Mouse (Mus musculus) thymus, postnatal 36 days (tissue): ENCODE measurements around the gene Tctex1d4.

Source experiments
- DNase-seq, 2 experiments: peaks; one replicate each; pipeline ENCODE4 v3.0.0; 2022; ENCODE audit warnings: mixed read lengths in 2 of 2

The Tctex1d4 gene

GRCm38 (mm10) chr4:117126675-117127290, at the start of gene Tctex1d4:
Tctex1d4 (plus strand) TSS chr4:117126794.
- DNase-seq = no peak

DNA sequence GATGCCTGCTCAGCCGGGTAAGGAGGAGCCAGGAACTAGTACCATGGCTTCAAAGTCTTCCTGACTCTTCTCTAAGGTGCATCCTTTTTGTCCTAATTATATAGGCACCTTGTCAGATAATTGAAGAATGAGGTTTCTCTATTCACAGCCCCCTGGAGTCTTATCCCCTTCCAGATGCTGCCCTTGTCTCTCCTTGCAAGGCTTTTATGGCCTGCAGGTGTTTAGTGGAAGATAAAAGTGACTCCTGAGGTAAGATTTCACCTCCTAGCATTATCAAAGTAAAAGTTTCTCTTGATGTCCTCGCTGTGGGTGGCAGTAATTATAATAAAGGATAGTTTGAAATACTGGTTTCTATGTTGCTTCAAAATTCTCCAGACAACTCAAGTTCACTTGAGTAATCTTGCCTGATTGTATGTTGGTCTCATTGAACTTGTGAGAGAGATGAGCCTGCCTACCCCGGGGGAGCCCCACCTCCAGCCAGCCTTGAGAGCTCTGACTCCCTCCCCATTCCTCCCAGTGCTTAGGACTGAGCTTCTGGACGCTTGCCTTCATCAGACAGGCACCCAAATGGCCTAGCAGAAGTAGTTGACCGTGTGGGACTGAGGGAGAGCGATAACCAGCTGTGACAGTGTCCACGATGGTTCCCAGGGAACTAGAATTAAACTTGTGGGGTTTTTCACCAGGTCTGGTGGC, 38.5 kb upstream of the Tctex1d4 start:
- DNase-seq = no peak

DNA sequence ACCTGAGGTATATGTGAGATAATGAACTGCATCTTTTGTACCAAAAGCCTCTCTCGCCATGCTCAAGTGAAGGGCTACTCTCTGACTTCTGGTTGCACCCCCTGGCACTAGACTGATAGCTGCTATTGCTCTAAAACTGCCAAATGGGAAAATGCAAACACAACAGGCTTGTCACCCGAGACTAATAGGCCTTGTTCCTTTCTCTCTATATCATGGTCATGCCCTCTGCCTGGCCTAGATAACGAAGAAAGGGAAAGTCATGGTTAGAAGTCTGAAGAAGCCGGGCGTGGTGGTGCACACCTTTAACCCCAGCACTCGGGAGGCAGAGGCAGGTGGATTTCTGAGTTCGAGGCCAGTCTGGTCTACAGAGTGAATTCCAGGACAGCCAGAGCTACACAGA, 36.0 kb upstream of the Tctex1d4 start:
- DNase-seq = no peak

DNA sequence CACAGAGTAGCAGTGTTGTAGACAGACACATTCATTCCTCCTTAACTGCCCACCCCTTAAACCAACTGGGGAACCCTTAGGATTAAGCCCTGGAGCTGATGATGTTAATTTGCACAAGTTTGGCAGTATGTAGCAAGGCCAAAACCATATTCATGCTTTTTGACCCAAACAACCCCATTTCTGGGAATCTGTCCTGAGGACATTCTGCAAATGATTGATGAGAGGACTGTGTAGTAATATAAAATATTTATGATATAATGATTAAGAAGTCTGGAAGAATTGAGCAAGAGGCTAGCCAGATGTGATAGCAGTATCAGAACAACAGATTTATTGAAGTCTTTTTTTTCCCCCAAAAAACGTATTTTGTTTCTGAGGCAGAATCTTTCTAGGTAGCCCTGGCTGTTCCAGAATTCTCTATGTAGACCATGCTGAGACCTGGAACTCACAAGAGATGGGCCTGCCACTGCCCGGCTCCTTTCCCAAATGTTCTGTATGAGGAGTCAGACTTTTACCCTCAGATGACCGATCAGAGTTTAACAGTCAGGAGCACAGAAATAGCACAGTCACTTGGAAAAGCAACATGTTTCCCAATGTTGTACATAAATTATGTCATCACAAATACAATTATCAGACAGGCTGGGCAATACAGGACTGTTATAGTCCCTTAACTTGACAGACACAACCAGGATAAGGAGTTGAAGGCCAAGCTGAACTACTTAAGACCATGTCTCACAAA, 31.8 kb upstream of the Tctex1d4 start:
- DNase-seq = no peak

DNA sequence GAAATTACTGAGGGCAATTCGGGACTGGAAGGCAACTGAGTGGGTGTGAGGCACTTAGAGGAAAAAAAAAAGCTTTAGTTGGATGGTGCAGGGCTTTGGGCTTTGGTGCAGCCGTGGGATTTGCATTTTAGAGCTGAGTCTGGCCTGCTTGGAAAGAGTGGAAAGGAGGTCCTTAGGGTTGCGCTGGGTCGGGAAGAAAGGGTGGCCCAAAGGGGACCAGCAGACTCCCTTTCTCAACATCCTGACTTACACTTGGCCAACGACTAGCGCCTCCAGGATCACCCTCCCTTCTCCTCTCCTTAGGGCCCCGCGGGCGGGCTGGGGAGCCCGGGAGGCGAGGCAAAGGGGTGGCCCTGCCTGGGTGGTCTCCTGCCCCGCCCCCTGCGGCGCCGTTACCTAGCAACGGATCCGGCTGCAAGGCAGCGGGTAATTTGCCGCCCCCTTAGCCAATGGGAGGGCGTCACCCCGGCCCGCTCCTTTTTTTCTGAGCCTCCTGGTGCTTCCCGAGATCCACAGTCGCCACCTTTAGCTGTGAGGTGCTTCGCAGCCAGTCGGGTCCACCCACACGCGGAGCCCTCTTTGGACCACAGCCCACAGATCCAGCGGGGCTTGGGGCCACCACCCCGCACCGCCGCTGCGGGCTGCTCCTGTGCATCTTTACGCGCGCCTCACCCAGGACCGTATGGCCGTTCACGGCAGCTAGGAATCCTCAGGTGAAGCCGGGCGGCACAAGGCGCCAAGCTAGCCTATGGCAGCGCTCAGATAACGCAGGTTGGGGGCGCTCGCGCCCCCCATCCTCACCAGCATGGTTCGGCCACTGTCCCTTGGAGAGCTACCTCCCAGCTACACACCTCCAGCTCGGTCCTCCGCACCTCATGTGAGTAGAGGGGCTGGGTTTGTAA, 30.8 kb upstream of the Tctex1d4 start, which contains the start of gene Ptch2:
Gene Ptch2, plus strand, starts transcription at position 525 of the 902 bp plus-strand sequence.
- peak; percentile 68 to 80 for DNase-seq

DNA sequence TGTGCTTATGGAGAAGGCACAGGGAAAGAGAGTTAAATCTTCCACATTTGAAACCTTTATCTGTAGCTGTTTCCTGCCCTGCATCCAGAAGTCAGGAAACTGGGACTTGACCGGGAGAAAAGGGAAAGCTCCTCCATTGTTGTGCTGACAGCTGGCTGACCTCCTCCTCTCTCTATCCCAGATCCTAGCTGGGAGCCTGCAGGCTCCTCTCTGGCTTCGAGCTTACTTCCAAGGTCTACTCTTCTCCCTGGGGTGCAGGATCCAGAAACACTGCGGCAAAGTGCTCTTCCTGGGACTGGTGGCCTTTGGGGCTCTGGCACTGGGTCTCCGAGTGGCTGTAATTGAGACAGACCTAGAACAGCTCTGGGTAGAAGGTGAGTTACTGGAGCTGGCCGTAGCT, 29.9 kb upstream of the Tctex1d4 start:
- DNase-seq = no peak

GRCm38 (mm10) chr4:117097969-117098763, 28.4 kb upstream of the Tctex1d4 start:
- no peak for DNase-seq

GRCm38 (mm10) chr4:117098764-117099036, 27.9 kb upstream of the Tctex1d4 start:
- DNase-seq = no peak

DNA sequence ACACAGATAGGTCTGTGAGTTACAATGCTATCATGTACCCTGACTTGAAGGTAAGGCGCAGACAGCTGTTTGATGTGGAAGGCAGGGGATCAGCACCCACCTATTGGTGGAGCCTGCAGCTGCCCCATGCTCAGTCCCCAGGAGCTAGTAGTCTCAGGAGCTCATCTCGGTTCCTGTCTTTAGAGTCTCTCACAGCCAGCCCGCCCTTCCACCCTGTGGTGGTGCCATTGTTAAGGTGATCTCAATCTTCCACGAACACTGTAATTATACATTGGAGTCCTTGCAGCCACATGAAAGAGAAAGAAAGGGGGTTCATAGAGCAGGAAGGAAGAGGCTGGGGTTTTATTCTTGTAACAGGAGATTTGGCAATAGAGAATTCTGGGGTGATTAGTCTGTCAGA, 26.6 kb upstream of the Tctex1d4 start:
- DNase-seq = no peak

DNA sequence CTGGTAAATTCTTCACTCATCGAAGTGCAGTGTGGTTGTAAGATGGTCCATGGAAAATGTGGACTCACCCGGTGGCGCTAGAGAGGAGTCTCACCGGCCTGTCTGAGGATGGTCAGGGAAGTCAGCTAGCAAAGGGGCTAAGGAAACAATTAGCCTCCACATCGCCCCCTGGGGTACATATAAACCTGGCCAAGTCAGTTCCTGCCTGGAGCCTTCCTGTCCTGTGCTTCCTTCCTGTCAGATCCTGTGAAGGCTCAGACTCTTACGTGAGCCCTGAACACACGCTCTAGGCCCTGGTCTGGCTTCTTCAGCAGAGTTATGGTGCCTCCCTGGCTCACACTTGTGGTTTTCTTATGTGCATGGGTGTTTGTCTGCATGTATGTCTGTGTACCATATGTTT, 25.4 kb upstream of the Tctex1d4 start:
- DNase-seq = no peak

DNA sequence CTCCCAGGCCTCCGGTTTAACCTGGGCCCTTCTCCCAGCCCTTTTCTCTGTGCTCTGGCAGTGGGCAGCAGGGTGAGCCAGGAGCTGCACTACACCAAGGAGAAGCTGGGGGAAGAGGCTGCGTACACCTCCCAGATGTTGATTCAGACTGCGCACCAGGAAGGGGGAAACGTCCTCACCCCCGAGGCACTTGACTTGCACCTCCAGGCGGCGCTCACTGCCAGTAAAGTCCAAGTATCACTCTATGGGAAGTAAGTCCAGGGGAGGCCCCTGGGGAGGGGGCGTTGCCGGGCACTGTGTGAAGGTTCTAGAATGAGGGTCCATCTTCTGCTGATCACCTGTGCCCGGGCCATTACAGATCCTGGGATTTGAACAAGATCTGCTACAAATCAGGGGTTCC, 21.9 kb upstream of the Tctex1d4 start:
- DNase-seq = no peak

DNA sequence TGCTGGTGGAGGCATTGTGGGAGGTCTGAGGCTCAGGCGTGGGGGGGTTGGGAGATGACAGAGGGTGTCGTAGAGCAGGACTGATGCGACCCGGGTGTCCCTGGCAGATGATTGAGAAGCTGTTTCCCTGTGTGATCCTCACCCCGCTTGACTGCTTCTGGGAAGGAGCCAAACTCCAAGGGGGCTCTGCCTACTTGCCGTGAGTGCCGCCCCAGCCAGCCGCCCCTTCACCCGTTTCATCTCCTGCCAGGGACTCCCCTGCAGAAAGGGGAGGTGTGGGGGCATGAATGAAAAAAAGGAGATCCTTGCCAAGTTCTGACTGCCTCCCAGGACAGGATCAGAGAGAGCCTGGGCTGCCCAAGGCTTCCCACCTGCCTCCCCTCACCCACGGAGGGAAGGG, 21.5 kb upstream of the Tctex1d4 start:
- no peak for DNase-seq

DNA sequence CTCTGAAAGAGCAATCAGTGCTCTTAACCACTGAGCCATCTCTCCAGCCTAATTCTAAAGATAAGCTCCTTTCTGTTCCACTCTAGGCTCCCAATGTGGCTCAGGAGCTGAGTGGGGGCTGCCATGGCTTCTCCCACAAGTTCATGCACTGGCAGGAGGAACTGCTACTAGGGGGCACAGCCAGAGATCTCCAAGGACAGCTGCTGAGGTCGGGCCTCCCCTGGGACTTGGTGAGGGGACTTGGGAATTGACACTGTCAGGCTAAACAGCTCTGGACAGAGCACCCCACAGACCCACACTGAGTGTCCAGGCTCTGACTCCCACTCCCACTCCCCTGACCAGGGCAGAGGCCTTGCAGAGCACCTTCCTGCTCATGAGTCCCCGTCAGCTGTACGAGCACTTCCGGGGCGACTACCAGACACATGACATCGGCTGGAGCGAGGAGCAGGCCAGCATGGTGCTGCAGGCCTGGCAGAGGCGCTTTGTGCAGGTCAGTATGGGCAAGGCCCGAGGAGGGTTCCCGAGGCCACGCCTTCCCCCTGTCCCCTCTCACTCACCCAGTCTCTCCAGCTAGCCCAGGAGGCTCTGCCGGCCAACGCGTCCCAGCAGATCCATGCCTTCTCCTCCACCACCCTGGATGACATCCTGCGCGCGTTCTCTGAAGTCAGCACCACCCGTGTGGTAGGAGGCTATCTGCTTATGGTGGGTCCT, 18.6 kb upstream of the Tctex1d4 start:
- no peak for DNase-seq

- DNase-seq = no peak
Measured at GRCm38 (mm10) chr4:117108524-117108849, 18.1 kb upstream of the Tctex1d4 start.

DNA sequence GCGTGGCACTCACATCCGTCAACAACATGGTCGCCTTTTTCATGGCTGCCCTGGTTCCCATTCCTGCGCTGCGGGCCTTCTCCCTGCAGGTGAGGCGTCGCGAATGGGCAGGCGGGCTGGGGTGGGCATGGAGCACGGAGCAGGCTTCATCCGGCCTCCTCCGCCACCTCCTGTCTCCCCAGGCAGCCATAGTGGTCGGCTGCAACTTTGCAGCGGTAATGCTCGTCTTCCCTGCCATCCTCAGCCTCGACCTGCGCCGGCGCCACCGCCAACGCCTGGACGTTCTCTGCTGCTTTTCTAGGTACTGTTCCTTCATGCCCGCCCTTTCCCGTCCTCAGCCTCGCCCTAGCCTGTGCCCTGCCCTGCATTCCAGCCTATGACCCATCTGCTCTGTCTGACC, 17.3 kb upstream of the Tctex1d4 start:
- DNase-seq = no peak

- DNase-seq = peak; percentile 20 to 51
Measured at GRCm38 (mm10) chr4:117110249-117110648, 16.3 kb upstream of the Tctex1d4 start.

- no peak for DNase-seq
Measured at GRCm38 (mm10) chr4:117110985-117111384, 15.6 kb upstream of the Tctex1d4 start.

DNA sequence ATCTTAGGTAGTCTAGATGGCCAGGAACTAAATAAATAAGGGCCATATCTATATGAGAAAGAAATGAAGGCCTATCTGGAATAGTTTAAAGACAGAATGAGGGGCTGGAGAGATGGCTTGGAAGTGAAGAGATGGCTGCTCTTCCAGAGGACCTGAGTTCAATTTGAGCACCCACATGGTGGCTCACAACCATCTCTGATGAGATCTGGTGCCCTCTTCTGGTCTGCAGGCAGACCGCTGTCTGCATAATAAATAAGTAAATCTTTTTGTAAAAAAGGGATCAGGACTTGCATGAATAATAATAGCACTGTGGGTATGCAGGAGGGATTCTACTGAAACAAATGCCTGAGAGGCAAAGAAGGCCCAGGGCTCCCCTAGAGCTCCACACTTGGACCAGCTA, 13.4 kb upstream of the Tctex1d4 start:
- no peak for DNase-seq

DNA sequence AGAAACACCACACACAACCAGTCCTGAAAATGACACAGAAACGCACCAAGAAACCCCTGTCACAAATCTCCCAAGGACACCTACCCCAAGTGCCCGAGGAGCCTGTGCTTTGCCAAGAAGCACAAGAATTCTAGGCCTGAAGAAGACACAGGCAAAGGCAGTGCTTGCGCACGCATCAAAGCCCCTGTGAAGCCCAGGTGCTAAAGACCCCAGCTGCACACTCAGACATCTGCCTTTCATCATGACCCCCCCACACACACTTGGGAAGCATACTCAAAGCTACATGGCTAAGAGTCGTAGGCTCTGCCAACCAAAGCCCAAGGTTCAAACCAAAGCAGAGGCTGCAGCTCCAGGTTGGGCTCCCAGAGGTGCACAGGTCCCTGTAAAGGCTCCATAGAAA, 11.0 kb upstream of the Tctex1d4 start:
- peak; percentile 42 to 67 for DNase-seq

- no peak for DNase-seq
Measured at GRCm38 (mm10) chr4:117117931-117118330, 8.7 kb upstream of the Tctex1d4 start.

GRCm38 (mm10) chr4:117119636-117120035, 7.0 kb upstream of the Tctex1d4 start:
- DNase-seq = no peak

DNA sequence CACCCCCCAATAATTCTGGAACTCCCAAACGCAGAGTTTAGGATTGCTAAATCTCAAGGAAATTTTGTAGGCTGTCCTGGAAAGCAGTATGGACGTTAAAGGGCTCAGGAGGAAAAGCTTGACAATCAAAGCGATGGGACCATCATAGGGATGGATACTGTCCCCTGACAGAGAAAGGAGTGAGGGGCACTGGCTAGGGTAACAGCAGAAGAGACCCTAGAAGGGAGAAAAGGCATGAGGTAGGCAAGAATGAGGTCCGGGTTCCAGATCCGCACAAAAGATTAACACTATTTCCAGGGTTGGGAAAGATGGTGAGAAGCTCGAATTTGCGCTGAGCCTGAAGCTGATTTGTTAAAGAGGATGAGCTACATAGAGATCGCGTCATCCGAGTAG, 6.5 kb upstream of the Tctex1d4 start:
- no peak for DNase-seq
